Mouse (Mus musculus) midbrain, embryonic 15.5 days (tissue): ENCODE measurements around the gene Gm15319. TPM values are rescaled to one million over a fixed set of nuclear protein-coding genes. Genes with fewer than 3 reads are reported as not detected.
"Not testable (repeated sequence)": the region's sequence is repeated elsewhere in the genome, so short reads cannot be mapped to it uniquely, and the experiment has no call there.

Experiments
- ATAC-seq: fragments of 200-750 bp; cut with Nextera tagmentation; replicated peaks from 2 replicates; pipeline ENCODE4 v1.8.0; 2017; ENCODE audit warnings: moderate TSS enrichment
- H3K27ac ChIP-seq: fragments of 300-500 bp; sonication (generic); 2 replicates; pipeline ENCODE4 v1.5.1; 2015; ENCODE audit warnings: mild to moderate bottlenecking, inconsistent platforms
- H3K27me3 ChIP-seq: fragments of 300-500 bp; sonication (generic); replicated peaks from 2 replicates; pipeline ENCODE4 v1.6.1; 2015; ENCODE audit warnings: inconsistent platforms
- H3K36me3 ChIP-seq: fragments of 300-500 bp; sonication (generic); replicated peaks from 2 replicates; pipeline ENCODE4 v1.6.1; 2015; ENCODE audit warnings: inconsistent platforms
- H3K4me1 ChIP-seq: fragments of 300-500 bp; sonication (generic); 2 replicates; pipeline ENCODE4 v1.6.1; 2015; ENCODE audit warnings: inconsistent platforms
- H3K4me2 ChIP-seq: fragments of 300-500 bp; sonication (generic); 2 replicates; pipeline ENCODE4 v1.6.1; 2015; ENCODE audit warnings: inconsistent platforms, mild to moderate bottlenecking, moderate library complexity
- H3K4me3 ChIP-seq: fragments of 300-500 bp; sonication (generic); 2 replicates; pipeline ENCODE4 v1.5.1; 2015; ENCODE audit warnings: mild to moderate bottlenecking, inconsistent platforms
- H3K9ac ChIP-seq: fragments of 300-500 bp; sonication (generic); 2 replicates; pipeline ENCODE4 v1.6.1; 2015; ENCODE audit warnings: mild to moderate bottlenecking, inconsistent platforms
- H3K9me3 ChIP-seq: fragments of 300-500 bp; sonication (generic); 2 replicates; pipeline ENCODE4 v1.6.1; 2016; ENCODE audit warnings: inconsistent platforms
- WGBS: fragments of 180-500 bp; shearing (Covaris S2); methylation state at CpG from one replicate; pipeline ENCODE4 v1.1.7; 2015; ENCODE audit warnings: mixed read lengths; 5-methylcytosine and 5-hydroxymethylcytosine counted together
- polyA plus RNA-seq: library from polyadenylated mRNA; unstranded; fragments of >200 nt; fragmentation: Nextera tagmentation; extraction: Ambion mirVana; gene quantifications from 2 replicates; pipeline ENCODE4 v1.2.1, GENCODE M21; 2015

Gene Gm15319
- not detected in 2 replicates for polyA plus RNA-seq

- no CpG with 5 or more reads among the region's 2 CpGs for WGBS
- not testable (repeated sequence) for H3K27me3 ChIP-seq, ATAC-seq
These were observed at the start of gene Gm15319 for GRCm38 (mm10) chr8:20363110-20363509. Gene Gm15319, minus strand, starts transcription at chr8:20363210.

GRCm38 (mm10) chr8:20410355-20410754 is 47.3 kb upstream of the Gm15319 start:
- H3K4me1 ChIP-seq, H3K9ac ChIP-seq, H3K27ac ChIP-seq, H3K9me3 ChIP-seq, H3K36me3 ChIP-seq, H3K4me3 ChIP-seq, ATAC-seq, H3K4me2 ChIP-seq, H3K27me3 ChIP-seq: not testable (repeated sequence)
- 83% methylated on average over 1 of the region's 3 CpGs for WGBS

More at GRCm38 (mm10) chr8:20363110-20363509, at the start of gene Gm15319:
- H3K9me3 ChIP-seq, H3K36me3 ChIP-seq, H3K4me1 ChIP-seq, H3K27ac ChIP-seq, H3K4me2 ChIP-seq, H3K4me3 ChIP-seq, H3K9ac ChIP-seq: not testable (repeated sequence)

- H3K36me3 ChIP-seq, H3K9me3 ChIP-seq, H3K4me1 ChIP-seq, ATAC-seq, H3K4me3 ChIP-seq, H3K9ac ChIP-seq, H3K27me3 ChIP-seq, H3K4me2 ChIP-seq, H3K27ac ChIP-seq: not testable (repeated sequence)
- WGBS = 94% methylated on average over 8 of the region's 8 CpGs
These were observed 45.5 kb upstream of the Gm15319 start for GRCm38 (mm10) chr8:20408441-20409030.

GRCm38 (mm10) chr8:20389363-20389739 is 26.3 kb upstream of the Gm15319 start:
- WGBS = 27% methylated on average over 6 of the region's 7 CpGs
- not testable (repeated sequence) for H3K4me3 ChIP-seq, H3K9ac ChIP-seq, H3K9me3 ChIP-seq, H3K36me3 ChIP-seq, H3K4me2 ChIP-seq, H3K27ac ChIP-seq, H3K27me3 ChIP-seq, H3K4me1 ChIP-seq
- peak; percentile 90 for ATAC-seq

- not testable (repeated sequence) for H3K9ac ChIP-seq, H3K9me3 ChIP-seq, H3K36me3 ChIP-seq, H3K27ac ChIP-seq, H3K27me3 ChIP-seq, H3K4me2 ChIP-seq, H3K4me1 ChIP-seq, H3K4me3 ChIP-seq
- 33% methylated on average over 4 of the region's 7 CpGs for WGBS
- peak; percentile 84 for ATAC-seq
These were observed 25.8 kb upstream of the Gm15319 start for GRCm38 (mm10) chr8:20388706-20389362.

GRCm38 (mm10) chr8:20387121-20387794 is 24.2 kb upstream of the Gm15319 start:
- not testable (repeated sequence) for H3K27me3 ChIP-seq, H3K4me2 ChIP-seq, H3K27ac ChIP-seq, H3K9ac ChIP-seq, H3K4me3 ChIP-seq, H3K36me3 ChIP-seq, H3K9me3 ChIP-seq, ATAC-seq, H3K4me1 ChIP-seq
- 88% methylated on average over 2 of the region's 8 CpGs for WGBS

GRCm38 (mm10) chr8:20384990-20385389 is 22.0 kb upstream of the Gm15319 start:
- H3K9me3 ChIP-seq, H3K27ac ChIP-seq: not testable (repeated sequence)
- 73% methylated on average over 1 of the region's 2 CpGs for WGBS

GRCm38 (mm10) chr8:20384131-20384530 is 21.1 kb upstream of the Gm15319 start:
- H3K27me3 ChIP-seq, H3K4me2 ChIP-seq, ATAC-seq, H3K4me1 ChIP-seq, H3K9me3 ChIP-seq, H3K36me3 ChIP-seq, H3K9ac ChIP-seq, H3K27ac ChIP-seq, H3K4me3 ChIP-seq: not testable (repeated sequence)
- 95% methylated on average over 9 of the region's 9 CpGs for WGBS

More at GRCm38 (mm10) chr8:20384990-20385389, 22.0 kb upstream of the Gm15319 start:
- not testable (repeated sequence) for H3K36me3 ChIP-seq, H3K4me3 ChIP-seq, H3K27me3 ChIP-seq, H3K4me2 ChIP-seq, ATAC-seq, H3K9ac ChIP-seq, H3K4me1 ChIP-seq

- H3K9ac ChIP-seq, H3K27me3 ChIP-seq, H3K4me2 ChIP-seq, ATAC-seq, H3K4me1 ChIP-seq, H3K4me3 ChIP-seq, H3K36me3 ChIP-seq, H3K9me3 ChIP-seq, H3K27ac ChIP-seq: not testable (repeated sequence)
- WGBS = 77% methylated on average over 2 of the region's 2 CpGs
These were observed 19.1 kb upstream of the Gm15319 start for GRCm38 (mm10) chr8:20382146-20382545.

- not testable (repeated sequence) for H3K4me3 ChIP-seq, H3K9me3 ChIP-seq, H3K27me3 ChIP-seq, H3K4me2 ChIP-seq, H3K36me3 ChIP-seq, ATAC-seq, H3K9ac ChIP-seq, H3K27ac ChIP-seq, H3K4me1 ChIP-seq
- 92% methylated on average over 2 of the region's 3 CpGs for WGBS
These were observed 18.6 kb upstream of the Gm15319 start for GRCm38 (mm10) chr8:20381637-20382036.

GRCm38 (mm10) chr8:20381239-20381620 is 18.2 kb upstream of the Gm15319 start:
- H3K4me1 ChIP-seq, H3K4me3 ChIP-seq, H3K27ac ChIP-seq, H3K27me3 ChIP-seq, H3K9me3 ChIP-seq, H3K36me3 ChIP-seq, H3K9ac ChIP-seq, H3K4me2 ChIP-seq: not testable (repeated sequence)
- ATAC-seq = 0 out of 2 replicates have a peak, but pooled peaks have one; percentile 24
- 90% methylated on average over 2 of the region's 5 CpGs for WGBS

- peak; percentile 78 for ATAC-seq
- H3K27me3 ChIP-seq, H3K4me1 ChIP-seq, H3K36me3 ChIP-seq, H3K9me3 ChIP-seq, H3K4me2 ChIP-seq, H3K9ac ChIP-seq, H3K27ac ChIP-seq, H3K4me3 ChIP-seq: not testable (repeated sequence)
- WGBS = 89% methylated on average over 7 of the region's 7 CpGs
These were observed 17.7 kb upstream of the Gm15319 start for GRCm38 (mm10) chr8:20380590-20381238.
